Mouse (Mus musculus) stomach, postnatal 0 days (tissue): ENCODE results near the gene Tnfrsf14.

Experiments
- CTCF ChIP-seq: IDR thresholded peaks from 2 replicates; pipeline ENCODE4 v1.5.1; 2016; ENCODE audit warnings: antibody characterized with exemption, low read depth, mild to moderate bottlenecking, moderate library complexity
- EP300 ChIP-seq: optimal IDR thresholded peaks from 2 replicates; pipeline ENCODE3; 2016; ENCODE audit warnings: antibody characterized with exemption

DNA sequence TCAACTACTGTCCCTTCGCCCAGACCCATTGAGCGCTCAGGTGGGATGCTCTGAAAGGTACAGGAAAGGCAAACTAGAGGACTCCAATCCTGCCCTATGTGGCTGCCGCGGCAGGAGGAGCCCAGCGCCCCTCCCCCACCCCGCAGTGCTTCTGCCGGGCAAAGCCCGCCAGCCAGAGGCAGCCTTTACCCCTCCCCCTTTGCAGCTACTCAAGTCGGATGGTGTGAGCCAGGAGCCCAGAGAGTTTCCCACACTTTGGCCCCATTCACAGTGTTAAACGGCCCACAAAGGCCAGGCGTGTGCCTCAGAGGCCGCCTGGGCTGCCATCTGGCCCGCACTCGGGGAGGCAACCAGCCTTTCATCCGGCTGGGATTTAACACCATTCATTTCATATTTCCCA is 29.8 kb upstream of the Tnfrsf14 start:
- TF ChIP-seq CTCF (no peak), EP300 (no peak)
